Mouse (Mus musculus) neural tube, embryonic 11.5 days (tissue): ENCODE measurements at regions not wholly inside any gene's neighbourhood (a gene's known extent, or its start where the extent isn't known, plus 50 kb on each side); places are given as distances from the start of the nearest gene placed in this dataset.

ENCODE experiments used
- ATAC-seq: fragments of 200-750 bp; cut with Nextera tagmentation; 2 replicates; pipeline ENCODE4 v1.8.0; 2017; ENCODE audit warnings: moderate number of reproducible peaks, mild to moderate bottlenecking, moderate TSS enrichment, moderate library complexity; ENCODE audit not compliant: insufficient read depth, low FRiP score, low TSS enrichment
- DNase-seq: peaks from one replicate; pipeline ENCODE4 v3.0.0-alpha.2; 2015; ENCODE audit warnings: low spot score
- H3K27ac ChIP-seq: fragments of 300-500 bp; sonication (generic); 2 replicates; pipeline ENCODE4 v1.5.1; 2014; ENCODE audit warnings: low read depth, mild to moderate bottlenecking, low read length
- H3K27me3 ChIP-seq: fragments of 300-500 bp; sonication (generic); 2 replicates; pipeline ENCODE4 v1.6.1; 2014; ENCODE audit warnings: mild to moderate bottlenecking, low read length, mixed read lengths; ENCODE audit not compliant: control insufficient read depth, insufficient read depth
- H3K36me3 ChIP-seq: fragments of 300-500 bp; sonication (generic); 2 replicates; pipeline ENCODE4 v1.6.1; 2014; ENCODE audit warnings: mild to moderate bottlenecking, low read length, moderate library complexity, mixed read lengths; ENCODE audit not compliant: control insufficient read depth, insufficient read depth
- H3K4me1 ChIP-seq: fragments of 300-500 bp; sonication (generic); 2 replicates; pipeline ENCODE4 v1.6.1; 2014; ENCODE audit warnings: low read length, mixed read lengths; ENCODE audit not compliant: control insufficient read depth, insufficient read depth
- H3K4me2 ChIP-seq: fragments of 300-500 bp; sonication (generic); 2 replicates; pipeline ENCODE4 v1.6.1; 2014; ENCODE audit warnings: low read depth, mild to moderate bottlenecking, moderate library complexity
- H3K4me3 ChIP-seq: fragments of 300-500 bp; sonication (generic); 2 replicates; pipeline ENCODE4 v1.5.1; 2014; ENCODE audit warnings: low read depth, low read length
- H3K9ac ChIP-seq: fragments of 300-500 bp; sonication (generic); 2 replicates; pipeline ENCODE4 v1.6.1; 2014; ENCODE audit warnings: mild to moderate bottlenecking, low read length
- H3K9me3 ChIP-seq: fragments of 300-500 bp; sonication (generic); 2 replicates; pipeline ENCODE4 v1.6.1; 2016; ENCODE audit warnings: low read length; ENCODE audit not compliant: control insufficient read depth
- WGBS: fragments of 180-500 bp; shearing (Covaris S2); extraction: QIAGEN DNeasy Blood & Tissue Kit; methylation state at CpG from one replicate; pipeline ENCODE4 v1.1.7; 2014; 5-methylcytosine and 5-hydroxymethylcytosine counted together

- H3K4me1 ChIP-seq: no peaks in the 10 kb centered on the region
- H3K9ac ChIP-seq: no peak overlapping the region
- DNase-seq (no peak), ATAC-seq (no peak)
- no peak overlapping the region for H3K4me2 ChIP-seq
- H3K27ac ChIP-seq: no peak overlapping the region
- no peaks in the 10 kb centered on the region for H3K9me3 ChIP-seq
- 89% methylated on average over 2 of the region's 2 CpGs for WGBS
- H3K4me3 ChIP-seq: no peak overlapping the region
- H3K27me3 ChIP-seq: no peaks in the 10 kb centered on the region
- H3K36me3 ChIP-seq: no peaks in the 10 kb centered on the region
These were observed 114.3 kb upstream of the Spred1 start for GRCm38 (mm10) chr2:117006846-117007245.

- Histone ChIP-seq H3K36me3 (no peaks in the 10 kb centered on the region), H3K4me3 (no peak overlapping the region), H3K9me3 (no peaks in the 10 kb centered on the region), H3K9ac (no peak overlapping the region), H3K27ac (no peak overlapping the region), H3K4me2 (no peak overlapping the region), H3K27me3 (no peaks in the 10 kb centered on the region), H3K4me1 (no peaks in the 10 kb centered on the region)
- DNase-seq: no peak
- ATAC-seq: no peak
These were observed 112.3 kb upstream of the Spred1 start for GRCm38 (mm10) chr2:117008922-117009321.

- 89% methylated on average over 6 of the region's 6 CpGs for WGBS
- H3K27ac ChIP-seq: no peak overlapping the region
- no peak overlapping the region for H3K4me3 ChIP-seq
- H3K4me1 ChIP-seq: no peaks in the 10 kb centered on the region
- no peaks in the 10 kb centered on the region for H3K9me3 ChIP-seq
- no peak overlapping the region for H3K9ac ChIP-seq
- ATAC-seq (no peak), DNase-seq (no peak)
- no peaks in the 10 kb centered on the region for H3K27me3 ChIP-seq
- H3K36me3 ChIP-seq: no peaks in the 10 kb centered on the region
- no peak overlapping the region for H3K4me2 ChIP-seq
These were observed 111.2 kb upstream of the Spred1 start for GRCm38 (mm10) chr2:117010001-117010400.

- no peak for ATAC-seq
- Histone ChIP-seq H3K9ac (no peak overlapping the region), H3K4me2 (no peak overlapping the region), H3K4me3 (no peak overlapping the region), H3K27me3 (no peaks in the 10 kb centered on the region), H3K27ac (no peak overlapping the region), H3K36me3 (no peaks in the 10 kb centered on the region), H3K4me1 (no peaks in the 10 kb centered on the region), H3K9me3 (no peaks in the 10 kb centered on the region)
- DNase-seq: no peak
These were observed 110.2 kb upstream of the Spred1 start for GRCm38 (mm10) chr2:117010942-117011341.

- Histone ChIP-seq H3K4me3 (no peak overlapping the region), H3K27me3 (no peaks in the 10 kb centered on the region), H3K27ac (peak overlapping the region; percentile 35; the same call in 1 of the 2 replicates), H3K4me2 (no peak overlapping the region), H3K4me1 (no peaks in the 10 kb centered on the region; the same call in 1 of the 2 replicates), H3K9me3 (no peaks in the 10 kb centered on the region), H3K36me3 (no peaks in the 10 kb centered on the region), H3K9ac (no peak overlapping the region)
- ATAC-seq (no peak), DNase-seq (no peak)
- WGBS: 61% methylated on average over 12 of the region's 12 CpGs
These were observed 103.1 kb upstream of the Spred1 start for GRCm38 (mm10) chr2:117017921-117018651.

GRCm38 (mm10) chr2:117018917-117019538 is 102.1 kb upstream of the Spred1 start:
- Histone ChIP-seq H3K36me3 (no peaks in the 10 kb centered on the region), H3K27ac (no peak overlapping the region), H3K4me3 (no peak overlapping the region), H3K4me1 (no peaks in the 10 kb centered on the region; the same call in 1 of the 2 replicates), H3K27me3 (no peaks in the 10 kb centered on the region), H3K9me3 (no peaks in the 10 kb centered on the region), H3K4me2 (no peak overlapping the region), H3K9ac (no peak overlapping the region)
- ATAC-seq (no peak), DNase-seq (peak; percentile 33)
- 26% methylated on average over 6 of the region's 6 CpGs for WGBS

GRCm38 (mm10) chr2:117019552-117019951 is 101.6 kb upstream of the Spred1 start:
- no peak for DNase-seq
- WGBS: 56% methylated on average over 1 of the region's 1 CpGs
- H3K9me3 ChIP-seq: no peaks in the 10 kb centered on the region
- no peaks in the 10 kb centered on the region; the same call in 1 of the 2 replicates for H3K4me1 ChIP-seq
- no peak overlapping the region for H3K27ac ChIP-seq
- ATAC-seq: no peak
- no peaks in the 10 kb centered on the region for H3K27me3 ChIP-seq
- no peak overlapping the region for H3K9ac ChIP-seq
- no peak overlapping the region for H3K4me2 ChIP-seq
- H3K36me3 ChIP-seq: no peaks in the 10 kb centered on the region
- H3K4me3 ChIP-seq: no peak overlapping the region

GRCm38 (mm10) chr2:117021787-117022186 is 99.4 kb upstream of the Spred1 start:
- no peaks in the 10 kb centered on the region for H3K36me3 ChIP-seq
- ATAC-seq: no peak
- H3K9me3 ChIP-seq: no peaks in the 10 kb centered on the region
- no peak overlapping the region for H3K4me2 ChIP-seq
- no peaks in the 10 kb centered on the region; the same call in 1 of the 2 replicates for H3K4me1 ChIP-seq
- H3K27me3 ChIP-seq: no peaks in the 10 kb centered on the region
- DNase-seq: peak; percentile 21
- no peak overlapping the region for H3K4me3 ChIP-seq
- 60% methylated on average over 6 of the region's 6 CpGs for WGBS
- H3K27ac ChIP-seq: no peak overlapping the region
- no peak overlapping the region for H3K9ac ChIP-seq

- Histone ChIP-seq H3K4me2 (no peak overlapping the region), H3K9ac (no peak overlapping the region), H3K27me3 (no peaks in the 10 kb centered on the region), H3K9me3 (no peaks in the 10 kb centered on the region), H3K36me3 (no peaks in the 10 kb centered on the region), H3K4me1 (no peaks in the 10 kb centered on the region; the same call in 1 of the 2 replicates), H3K27ac (no peak overlapping the region), H3K4me3 (no peak overlapping the region)
- ATAC-seq (no peak), DNase-seq (no peak)
- 95% methylated on average over 1 of the region's 1 CpGs for WGBS
These were observed 97.7 kb upstream of the Spred1 start for GRCm38 (mm10) chr2:117023436-117023835.
